Mouse (Mus musculus) urinary bladder, postnatal 4 days (tissue): ENCODE data around the gene Smox.

Experiments
- DNase-seq, 2 experiments: peaks; one replicate each; pipeline ENCODE4 v3.0.0; 2021 to 2022; ENCODE audit warnings: low spot score in 2 of 2

Smox gene

DNA sequence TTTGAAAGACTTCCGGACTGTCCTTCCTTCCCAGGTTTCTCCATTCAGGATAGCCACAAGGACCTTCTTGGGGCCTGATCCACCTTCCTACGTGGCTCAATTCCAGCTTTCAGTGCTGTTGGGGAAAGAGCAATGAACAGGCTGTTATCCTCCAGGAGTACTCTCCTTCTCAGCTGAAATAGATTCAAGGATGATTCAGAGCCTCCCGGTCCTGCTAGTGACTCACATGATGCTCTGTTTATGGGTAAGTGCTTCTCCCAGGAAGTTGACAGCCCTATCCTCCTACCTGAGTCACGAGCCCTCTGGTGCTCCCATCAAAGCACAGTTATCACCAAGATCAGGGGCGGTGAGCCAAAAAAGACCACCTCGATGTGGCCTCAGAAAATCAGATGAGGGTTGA is 7.1 kb upstream of the Smox start:
- DNase-seq: no peak

GRCm38 (mm10) chr2:131485126-131485525 is 6.2 kb upstream of the Smox start:
- DNase-seq: no peak

DNA sequence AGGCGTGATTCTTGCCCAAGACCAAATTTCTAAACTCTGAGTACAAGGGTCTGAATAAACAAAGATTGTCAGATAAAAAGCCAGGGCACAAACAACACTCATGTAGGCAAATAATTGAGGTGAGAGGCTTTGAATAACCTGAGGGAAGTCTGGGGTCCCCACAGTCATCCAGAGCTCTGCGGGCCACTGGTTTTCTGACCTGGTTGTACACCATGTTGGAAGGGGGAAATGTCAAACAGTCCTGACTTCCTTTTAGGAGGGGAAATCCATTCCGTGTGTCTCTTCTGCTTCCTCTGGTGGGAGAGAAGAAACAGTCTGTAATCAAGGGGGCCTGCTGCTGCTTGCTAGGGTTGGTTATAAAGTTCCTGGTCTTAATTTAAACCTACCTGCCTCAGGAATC is 5.2 kb upstream of the Smox start:
- no peak for DNase-seq

DNA sequence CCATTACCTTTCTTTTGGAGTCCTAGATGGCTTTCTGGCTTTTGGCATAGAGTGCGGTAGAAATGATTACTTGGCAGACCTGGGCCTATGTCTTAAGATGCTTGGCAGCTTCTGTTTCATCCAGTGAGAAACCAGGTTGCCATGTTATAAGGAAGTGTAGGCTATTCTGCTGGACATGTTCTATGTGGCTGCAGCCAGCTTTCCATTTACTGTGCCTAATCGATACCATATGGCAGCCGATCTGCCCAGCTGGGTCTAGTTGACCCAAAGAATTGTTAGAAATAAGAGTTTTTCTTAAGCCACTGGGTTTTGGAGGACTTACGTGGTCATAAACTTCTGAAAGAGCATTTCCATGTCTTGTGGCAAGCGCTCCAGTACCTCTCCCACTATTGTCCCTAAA is 4.0 kb upstream of the Smox start:
- DNase-seq: no peak

DNA sequence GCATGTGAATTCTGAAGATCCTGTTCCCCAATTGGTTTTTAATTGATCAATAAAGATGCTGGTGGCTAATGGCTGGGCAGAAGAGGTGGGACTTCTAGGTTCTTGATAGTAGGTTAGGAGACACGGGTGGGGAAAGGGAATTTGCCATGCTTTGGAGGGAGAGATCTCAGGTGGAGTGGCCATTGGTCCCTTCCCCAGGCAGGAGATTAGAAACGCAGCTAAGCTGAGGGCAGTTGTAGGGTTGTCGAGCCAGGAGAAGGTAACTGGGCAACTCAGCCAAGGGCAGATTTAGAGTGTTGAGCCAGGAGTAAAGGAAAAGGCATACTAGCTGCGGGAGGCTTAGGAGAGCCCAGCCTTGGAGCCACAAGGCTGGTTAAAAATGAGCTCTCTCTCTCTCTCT is 3.0 kb upstream of the Smox start:
- no peak for DNase-seq

DNA sequence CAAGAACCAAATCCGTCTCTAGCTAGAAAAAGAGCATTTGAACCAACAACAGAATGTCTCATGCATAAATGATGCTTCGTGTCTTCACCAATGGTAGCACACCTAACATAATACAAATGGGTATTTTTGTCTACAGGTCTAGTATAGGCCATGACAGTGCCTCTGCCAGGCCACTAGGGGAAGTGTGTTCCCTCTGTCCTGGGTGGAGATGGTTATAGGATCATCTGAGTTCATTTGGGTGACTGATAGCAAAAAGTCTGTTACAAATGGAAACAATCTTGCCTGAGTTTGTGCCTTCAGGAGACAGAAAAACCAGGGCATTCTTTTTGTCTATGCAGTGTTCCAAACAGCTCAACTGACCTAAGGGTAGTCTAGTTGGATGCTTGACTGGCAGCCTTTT is 2.4 kb upstream of the Smox start:
- DNase-seq: no peak

DNA sequence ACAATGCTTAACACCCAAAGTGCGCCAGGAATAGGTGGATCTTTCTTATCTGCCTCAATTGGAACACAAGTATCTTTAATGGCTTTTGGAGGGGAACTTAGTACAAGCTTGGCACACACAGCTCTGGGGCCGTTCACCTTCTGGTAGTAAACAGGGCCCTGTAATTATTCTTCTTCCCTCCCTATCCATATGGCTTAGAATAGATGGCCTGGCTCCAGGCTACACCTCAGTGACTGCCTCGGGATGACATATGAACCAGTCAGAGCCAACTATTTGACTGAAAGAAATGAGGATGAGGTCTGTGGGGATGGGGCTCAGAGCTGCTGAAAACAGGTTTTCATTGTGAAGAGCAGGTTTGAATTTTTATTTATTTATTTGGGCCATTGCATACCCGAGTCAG is 1.7 kb upstream of the Smox start:
- DNase-seq: no peak

- peak; percentile 77 to 79 for DNase-seq
Measured at GRCm38 (mm10) chr2:131491707-131492595, 655 bp downstream of the Smox start.

DNA sequence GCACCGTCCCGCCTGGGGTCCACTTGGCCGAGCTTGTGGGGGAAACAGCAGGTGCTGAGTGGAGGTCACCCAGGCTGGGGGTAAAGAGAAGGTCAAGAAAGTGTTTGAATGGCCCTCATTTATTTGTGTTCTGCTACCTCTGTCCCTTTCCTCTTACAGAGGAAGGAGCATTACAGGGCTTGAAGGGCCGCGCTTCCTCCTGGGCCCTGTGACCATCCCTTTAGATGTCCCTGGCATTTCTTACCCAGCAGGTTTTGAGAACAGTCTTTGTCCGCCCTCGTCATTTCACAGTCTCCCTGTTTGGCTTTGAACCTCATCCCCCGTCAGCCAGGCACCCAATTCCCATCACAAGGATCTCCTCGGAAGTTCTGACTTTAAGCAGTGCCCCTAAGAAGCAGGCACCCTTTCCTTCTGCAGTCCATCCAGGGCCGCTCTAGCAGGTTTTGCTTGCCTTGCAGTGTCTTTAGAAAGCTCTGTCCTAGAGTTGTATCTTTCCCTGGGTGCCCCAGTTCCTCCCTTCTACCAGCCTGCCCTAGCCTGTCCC is 1.4 kb downstream of the Smox start:
- DNase-seq: peak in 1 of 2 experiments; percentile 15

DNA sequence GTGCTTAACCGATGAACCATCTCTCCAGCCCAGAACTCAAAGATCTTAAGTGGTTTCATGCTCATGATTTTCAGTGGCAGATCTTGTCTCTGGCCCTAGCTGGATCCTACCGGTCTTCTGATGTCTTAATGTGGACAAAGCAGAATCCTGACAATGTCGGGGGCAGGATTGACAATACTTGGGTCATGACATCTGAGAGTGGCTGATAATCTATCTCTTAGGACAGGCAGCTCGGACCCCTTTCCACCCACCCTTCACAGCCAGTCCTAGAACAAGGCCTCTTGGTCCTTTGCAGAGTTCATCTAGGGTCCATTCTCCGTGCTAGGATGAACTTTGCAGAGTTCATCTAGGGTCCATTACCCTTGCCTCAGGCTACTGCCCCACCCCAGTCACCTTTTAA is 2.1 kb downstream of the Smox start:
- no peak for DNase-seq

GRCm38 (mm10) chr2:131495256-131495655 is 4.0 kb downstream of the Smox start:
- DNase-seq: no peak

DNA sequence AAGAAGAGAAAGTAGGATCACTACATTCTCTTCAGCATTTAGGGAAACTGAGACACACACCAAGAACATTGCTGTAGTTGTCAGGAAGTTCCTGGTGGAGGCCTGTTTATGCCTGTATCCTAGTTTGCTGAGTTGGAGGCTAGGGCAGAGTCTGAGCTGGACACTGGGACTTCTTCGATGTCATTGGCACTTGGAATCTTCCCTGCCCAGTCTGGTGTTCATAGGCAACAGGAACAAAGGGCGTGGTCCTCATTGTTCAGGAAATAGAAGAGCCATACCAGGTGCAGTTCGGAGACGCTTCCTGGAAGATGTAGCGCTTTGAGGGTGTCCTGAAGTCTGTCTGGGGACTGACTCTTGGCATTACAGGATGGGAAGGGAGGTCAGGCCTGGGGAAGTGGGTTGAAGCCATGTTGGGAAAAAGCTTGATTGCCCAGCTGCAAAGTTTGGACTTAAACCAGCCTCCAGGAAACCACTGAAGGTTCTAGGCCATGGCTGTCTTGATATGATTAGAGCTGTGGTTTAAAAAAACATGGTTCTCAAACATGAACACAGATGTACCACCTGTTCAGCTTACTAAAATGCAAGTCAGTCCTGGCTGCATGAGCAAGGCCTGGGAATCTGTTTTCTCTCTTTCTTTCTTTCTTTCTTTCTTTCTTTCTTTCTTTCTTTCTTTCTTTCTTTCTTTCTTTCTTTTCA is 5.0 kb downstream of the Smox start:
- no peak for DNase-seq

DNA sequence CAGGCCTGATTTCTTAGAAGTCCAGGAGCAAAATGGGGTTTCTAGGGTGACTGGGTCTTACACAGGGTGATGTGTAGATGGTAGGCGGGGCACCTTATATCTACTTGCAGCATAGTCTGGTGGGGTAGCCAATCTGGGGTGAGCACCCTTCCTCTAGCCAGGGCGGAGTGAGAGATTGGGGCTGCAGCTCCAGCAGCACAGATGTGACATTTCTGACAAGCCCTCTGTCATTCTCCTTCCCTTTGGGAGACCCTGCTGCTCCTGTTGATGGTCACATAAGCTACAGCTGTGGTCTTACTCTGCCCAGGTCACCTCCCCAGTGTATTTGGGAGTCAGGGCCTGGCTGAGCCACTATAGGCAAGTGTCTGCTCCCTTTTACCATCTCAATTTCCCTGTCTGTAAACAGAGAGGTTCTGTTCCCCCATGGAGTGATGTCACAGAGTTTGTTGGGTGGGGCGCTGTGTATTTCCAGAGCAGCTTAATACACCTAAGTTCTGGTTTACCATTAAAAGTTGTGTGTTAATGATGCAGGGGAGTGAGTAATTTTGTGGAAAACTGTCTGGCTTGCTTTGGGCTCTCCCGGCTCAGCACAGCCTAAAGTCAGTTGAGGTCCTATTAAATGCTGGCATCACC is 6.0 kb downstream of the Smox start:
- no peak for DNase-seq

- no peak for DNase-seq
Measured at GRCm38 (mm10) chr2:131498219-131498618, 6.9 kb downstream of the Smox start.

DNA sequence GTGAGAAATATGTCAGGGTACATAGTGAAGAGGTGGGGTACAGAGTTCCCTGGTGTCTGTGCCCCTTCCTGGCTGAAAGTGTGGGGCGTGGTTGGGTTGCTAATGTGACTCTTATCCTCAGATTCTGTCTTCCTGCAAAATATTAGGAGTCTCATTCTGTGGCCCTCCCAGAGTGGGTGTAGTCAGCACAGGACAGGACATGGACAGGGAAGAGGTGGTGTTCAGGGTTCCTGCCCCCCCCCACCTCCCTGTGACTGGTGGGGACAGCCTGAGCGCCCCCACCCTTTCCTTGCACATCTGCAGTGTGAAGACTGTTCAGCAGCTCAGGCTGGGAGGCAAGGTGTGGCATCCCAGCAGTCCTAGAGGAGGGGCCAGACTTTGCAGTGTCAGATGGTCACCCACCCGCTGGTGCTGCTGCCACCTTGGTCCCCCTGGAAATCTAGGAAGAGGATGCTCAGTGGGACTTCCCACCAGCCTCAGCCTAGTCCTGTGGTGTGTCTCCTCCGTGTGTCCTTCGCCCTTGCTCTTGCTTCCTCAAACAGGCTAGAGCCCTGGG is 8.1 kb downstream of the Smox start:
- no peak for DNase-seq

DNA sequence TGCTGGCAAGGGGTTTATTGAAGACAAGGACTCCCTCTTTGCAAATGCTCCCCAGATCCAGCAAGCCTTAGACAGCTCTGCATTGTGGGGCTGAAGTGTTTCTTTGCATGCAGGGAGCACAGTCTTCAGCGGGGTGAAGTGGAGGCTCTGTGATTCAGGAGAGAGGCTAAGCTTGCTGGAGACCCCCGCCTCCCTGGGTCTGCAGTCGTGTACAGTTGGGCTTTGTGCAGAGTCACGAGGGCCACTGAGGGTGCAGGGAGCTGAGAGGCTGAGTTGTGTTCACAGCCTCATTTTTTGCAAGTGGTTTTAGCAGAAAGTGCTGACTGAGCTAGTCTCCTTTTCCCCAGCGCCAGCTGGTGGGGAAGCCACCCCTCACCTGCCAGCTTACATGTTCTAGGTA is 10.6 kb downstream of the Smox start:
- no peak for DNase-seq

- no peak for DNase-seq
Measured at GRCm38 (mm10) chr2:131502561-131502960, 11.3 kb downstream of the Smox start.

DNA sequence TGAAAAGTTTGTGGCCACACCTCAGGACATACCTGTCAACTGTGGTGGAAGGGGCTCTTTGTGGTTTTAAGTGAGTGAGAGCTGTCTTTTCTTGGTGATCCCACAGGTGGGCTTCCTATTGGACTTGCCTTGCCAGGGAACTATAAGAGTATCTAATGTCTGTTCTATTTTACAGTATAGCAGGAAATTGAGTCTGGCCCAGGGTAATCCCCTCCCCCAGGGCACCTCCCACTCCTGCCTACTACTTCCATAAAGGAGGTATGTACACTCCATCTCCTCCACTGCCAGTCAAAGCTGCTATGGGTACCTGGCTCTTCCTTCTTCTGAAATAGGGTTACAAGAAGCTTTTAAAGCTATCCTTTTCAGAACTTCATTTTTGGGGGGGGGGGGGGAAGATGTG is 14.1 kb downstream of the Smox start:
- DNase-seq: no peak

DNA sequence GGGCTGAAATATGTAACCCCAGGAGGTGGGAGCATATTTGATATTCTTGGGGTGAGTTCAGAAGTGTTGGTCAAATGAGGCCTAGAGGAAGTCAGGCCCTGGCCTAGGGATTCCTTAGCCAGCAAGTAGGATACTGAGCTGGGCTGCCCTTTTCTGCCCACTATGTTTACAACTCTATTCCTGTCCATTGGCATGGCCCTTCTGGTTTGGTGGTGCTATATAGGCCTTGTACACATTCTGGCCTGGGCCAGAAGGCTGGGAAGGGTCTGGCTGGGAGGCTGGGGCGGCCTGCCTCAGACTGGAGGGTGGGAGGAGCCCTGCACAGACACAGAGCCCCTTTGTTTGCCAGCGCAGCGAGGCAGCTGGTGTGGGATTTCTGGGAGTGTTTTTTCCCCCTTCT is 15.1 kb downstream of the Smox start:
- DNase-seq: no peak

DNA sequence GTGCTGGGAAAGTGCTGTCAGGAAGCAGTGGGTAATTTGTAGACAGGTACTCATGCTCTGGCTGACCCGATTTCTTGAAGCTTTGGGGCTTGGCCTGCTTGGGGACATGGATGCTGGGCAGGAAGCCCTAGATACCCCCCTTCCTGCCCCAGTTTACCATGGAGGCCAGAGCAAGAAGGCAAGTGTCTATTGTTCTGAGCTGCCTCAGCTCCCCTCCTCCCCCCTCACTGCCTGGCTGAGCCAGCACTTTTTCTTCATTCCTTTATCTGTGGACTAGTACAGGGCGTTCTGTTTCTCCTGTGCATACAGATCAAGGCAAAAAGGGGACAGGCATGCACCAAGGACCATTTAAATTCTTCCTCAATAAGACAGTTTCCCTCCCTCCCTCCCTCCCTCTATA is 17.2 kb downstream of the Smox start:
- DNase-seq: no peak

DNA sequence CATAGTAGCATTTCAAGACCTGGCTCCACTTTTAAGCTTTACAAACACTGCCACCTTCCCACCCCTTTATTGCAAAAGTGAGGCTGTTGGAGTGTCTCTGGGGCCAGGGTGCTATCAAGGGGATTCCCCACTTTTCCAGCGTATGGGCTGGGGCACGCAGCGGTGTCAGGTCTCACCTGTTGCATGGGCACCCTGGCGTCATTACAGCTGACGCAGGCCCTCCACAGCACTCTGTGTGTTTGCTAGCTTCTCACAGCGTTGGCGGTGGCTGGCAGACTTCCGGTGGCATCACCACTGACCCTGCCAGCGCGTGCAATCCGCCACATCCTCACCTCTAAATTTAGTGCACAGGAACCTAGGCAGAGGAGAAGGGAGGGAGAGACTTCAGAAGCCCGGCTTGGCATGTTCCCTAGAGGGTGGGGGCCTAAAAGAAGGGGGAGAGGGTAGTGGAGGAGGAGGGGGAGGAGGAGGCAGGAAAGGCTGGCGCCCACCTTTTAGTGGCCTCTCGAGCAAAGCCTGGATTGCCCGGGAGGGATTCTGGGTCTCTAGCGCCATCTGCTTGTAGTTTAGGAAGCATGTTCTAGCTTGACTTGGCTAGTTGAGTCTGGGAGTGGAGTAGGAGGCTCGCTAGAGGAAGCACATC is 18.5 kb downstream of the Smox start:
- peak in 1 of 2 experiments; percentile 49 for DNase-seq

- no peak for DNase-seq
Measured at GRCm38 (mm10) chr2:131510531-131510930, 19.2 kb downstream of the Smox start.
